Mouse (Mus musculus) lung, postnatal 0 days (tissue): ENCODE measurements around the gene Pnpo. TPM values are rescaled to one million over a fixed set of nuclear protein-coding genes. Genes with fewer than 3 reads are reported as not detected.

Source experiments
- ATAC-seq: fragments of 200-750 bp; cut with Nextera tagmentation; 2 replicates; pipeline ENCODE4 v1.8.0; 2017; ENCODE audit warnings: moderate library complexity
- DNase-seq: peaks from one replicate; pipeline ENCODE4 v3.0.0-alpha.2; 2016; ENCODE audit warnings: low spot score
- H3K27ac ChIP-seq: fragments of 300-500 bp; sonication (generic); 2 replicates; pipeline ENCODE4 v1.5.1; 2014; ENCODE audit warnings: antibody characterized with exemption, mild to moderate bottlenecking, low read length, mixed read lengths
- H3K27me3 ChIP-seq: fragments of 300-500 bp; sonication (generic); replicated peaks from 2 replicates; pipeline ENCODE4 v1.6.1; 2014; ENCODE audit warnings: low read length, mixed read lengths; ENCODE audit not compliant: insufficient read depth
- H3K36me3 ChIP-seq: fragments of 300-500 bp; sonication (generic); 2 replicates; pipeline ENCODE4 v1.6.1; 2014; ENCODE audit warnings: low read length, mixed read lengths; ENCODE audit not compliant: insufficient read depth
- H3K4me1 ChIP-seq: fragments of 300-500 bp; sonication (generic); 2 replicates; pipeline ENCODE4 v1.6.1; 2014; ENCODE audit warnings: antibody characterized with exemption, low read depth, low read length, mixed read lengths; ENCODE audit not compliant: insufficient read depth
- H3K4me2 ChIP-seq: fragments of 300-500 bp; sonication (generic); replicated peaks from 2 replicates; pipeline ENCODE4 v1.6.1; 2014; ENCODE audit warnings: low read depth, mild to moderate bottlenecking, low read length, moderate library complexity, mixed read lengths
- H3K4me3 ChIP-seq: fragments of 300-500 bp; sonication (generic); 2 replicates; pipeline ENCODE4 v1.5.1; 2014; ENCODE audit warnings: low read depth, low read length
- H3K9ac ChIP-seq: fragments of 300-500 bp; sonication (generic); replicated peaks from 2 replicates; pipeline ENCODE4 v1.6.1; 2014; ENCODE audit warnings: low read depth, mild to moderate bottlenecking
- H3K9me3 ChIP-seq: fragments of 300-500 bp; sonication (generic); 2 replicates; pipeline ENCODE4 v1.6.1; 2016; ENCODE audit warnings: low read length, mixed read lengths
- CTCF ChIP-seq: IDR thresholded peaks from 2 replicates; pipeline ENCODE4 v1.5.1; 2016; ENCODE audit warnings: antibody characterized with exemption, mild to moderate bottlenecking
- EP300 ChIP-seq: IDR thresholded peaks from 2 replicates; pipeline ENCODE4 v1.6.1; 2016; ENCODE audit warnings: antibody characterized with exemption, mild to moderate bottlenecking, control low read depth
- WGBS: fragments of 180-500 bp; shearing (Covaris S2); extraction: QIAGEN DNeasy Blood & Tissue Kit; methylation state at CpG from one replicate; pipeline ENCODE4 v1.1.7; 2014; 5-methylcytosine and 5-hydroxymethylcytosine counted together
- polyA plus RNA-seq: library from polyadenylated mRNA; unstranded; fragments of >200 nt; fragmentation: Nextera tagmentation; extraction: Ambion mirVana; gene quantifications from 2 replicates; pipeline ENCODE4 v1.2.1, GENCODE M21; 2015

Pnpo gene
- polyA plus RNA-seq, 1 experiment from 2014 or later = 30.0 TPM

- TF ChIP-seq CTCF (no peak), EP300 (peak; percentile 93)
- Histone ChIP-seq H3K4me1 (peaks cover 30% of the 10 kb centered on the region), H3K36me3 (no peaks in the 10 kb centered on the region), H3K27ac (peak overlapping the region; percentile 96), H3K27me3 (no peaks in the 10 kb centered on the region), H3K4me2 (peak overlapping the region; percentile 81), H3K9me3 (no peaks in the 10 kb centered on the region), H3K9ac (peak overlapping the region; percentile 69), H3K4me3 (peak overlapping the region; percentile 72)
- ATAC-seq (peak; percentile 94), DNase-seq (peak; percentile 100)
- WGBS = under 1% methylated on average over 45 of the region's 45 CpGs
These were observed 34.0 kb upstream of the Pnpo start for GRCm38 (mm10) chr11:96977606-96978400.

- Histone ChIP-seq H3K4me2 (peak overlapping the region; percentile 67), H3K9me3 (no peaks in the 10 kb centered on the region), H3K27me3 (no peaks in the 10 kb centered on the region), H3K4me3 (peak overlapping the region; percentile 72), H3K4me1 (peaks cover 30% of the 10 kb centered on the region), H3K36me3 (no peaks in the 10 kb centered on the region), H3K27ac (peak overlapping the region; percentile 96), H3K9ac (peak overlapping the region; percentile 69)
- 4% methylated on average over 39 of the region's 50 CpGs for WGBS
- ATAC-seq = peak; percentile 74
- peak; percentile 48 for TF ChIP-seq CTCF
- no peak for TF ChIP-seq EP300
- DNase-seq = peak; percentile 94
These were observed 33.3 kb upstream of the Pnpo start for GRCm38 (mm10) chr11:96976911-96977591.

- Histone ChIP-seq H3K27ac (peak overlapping the region; percentile 96), H3K27me3 (no peaks in the 10 kb centered on the region), H3K4me1 (peaks cover 30% of the 10 kb centered on the region), H3K4me3 (peak overlapping the region; percentile 72), H3K9ac (no peak overlapping the region), H3K9me3 (no peaks in the 10 kb centered on the region), H3K36me3 (no peaks in the 10 kb centered on the region), H3K4me2 (peak overlapping the region; percentile 67)
- WGBS = 18% methylated on average over 3 of the region's 3 CpGs
- ATAC-seq (no peak), DNase-seq (peak; percentile 24)
- TF ChIP-seq CTCF (no peak), EP300 (no peak)
These were observed 32.5 kb upstream of the Pnpo start for GRCm38 (mm10) chr11:96976379-96976687.

GRCm38 (mm10) chr11:96975511-96976378 is 32.0 kb upstream of the Pnpo start:
- Histone ChIP-seq H3K9ac (no peak overlapping the region), H3K4me2 (peak overlapping the region; percentile 67), H3K27me3 (no peaks in the 10 kb centered on the region), H3K27ac (peak overlapping the region; percentile 96), H3K9me3 (no peaks in the 10 kb centered on the region), H3K36me3 (no peaks in the 10 kb centered on the region), H3K4me3 (no peak overlapping the region), H3K4me1 (peaks cover 31% of the 10 kb centered on the region)
- DNase-seq (no peak), ATAC-seq (no peak)
- 74% methylated on average over 10 of the region's 10 CpGs for WGBS
- TF ChIP-seq CTCF (no peak), EP300 (no peak)

- peaks cover 40% of the 10 kb centered on the region for H3K4me1 ChIP-seq
- peak; percentile 92 for DNase-seq
- no peak overlapping the region for H3K9ac ChIP-seq
- H3K9me3 ChIP-seq = no peaks in the 10 kb centered on the region
- TF ChIP-seq EP300 = no peak
- TF ChIP-seq CTCF = no peak
- WGBS = 34% methylated on average over 5 of the region's 5 CpGs
- no peaks in the 10 kb centered on the region for H3K36me3 ChIP-seq
- ATAC-seq = no peak
- peak overlapping the region; percentile 68; the same call in 1 of the 2 replicates for H3K27ac ChIP-seq
- no peaks in the 10 kb centered on the region for H3K27me3 ChIP-seq
- no peak overlapping the region for H3K4me2 ChIP-seq
- H3K4me3 ChIP-seq = no peak overlapping the region
These were observed 31.0 kb upstream of the Pnpo start for GRCm38 (mm10) chr11:96974813-96975212.

- Histone ChIP-seq H3K9me3 (no peaks in the 10 kb centered on the region), H3K4me2 (no peak overlapping the region), H3K4me3 (no peak overlapping the region), H3K27ac (peak overlapping the region; percentile 68; the same call in 1 of the 2 replicates), H3K4me1 (peaks cover 53% of the 10 kb centered on the region), H3K9ac (no peak overlapping the region), H3K27me3 (no peaks in the 10 kb centered on the region), H3K36me3 (no peaks in the 10 kb centered on the region)
- WGBS = 81% methylated on average over 5 of the region's 5 CpGs
- no peak for TF ChIP-seq CTCF
- no peak for TF ChIP-seq EP300
- no peak for ATAC-seq
- DNase-seq = no peak
These were observed 29.7 kb upstream of the Pnpo start for GRCm38 (mm10) chr11:96973426-96973964.
